Mouse (Mus musculus): ENCODE measurements at regions not wholly inside any gene's neighbourhood (a gene's known extent, or its start where the extent isn't known, plus 50 kb on each side); places are given as distances from the start of the nearest gene placed in this dataset.
"Not testable (repeated sequence)": the region's sequence is repeated elsewhere in the genome, so short reads cannot be mapped to it uniquely, and the experiment has no call there.

- Histone ChIP-seq H3K4me1 (no peaks in the 10 kb centered on the region), H3K4me3 (no peak overlapping the region), H3K9ac (no peak overlapping the region), H3K27me3 (no peaks in the 10 kb centered on the region), H3K36me3 (no peaks in the 10 kb centered on the region), H3K4me2 (replicated peaks) (no peak overlapping the region), H3K9me3 (no peaks in the 10 kb centered on the region), H3K27ac (no peak overlapping the region)
- ATAC-seq (ENCODE audit: low FRiP score, low read depth) = no peak
- WGBS = 89% methylated on average over 2 of the region's 2 CpGs
These were observed 965.3 kb upstream of the Robo1 start for GRCm38 (mm10) chr16:71342777-71343176.

GRCm38 (mm10) chr16:71344589-71344988 is 963.5 kb upstream of the Robo1 start:
- H3K4me1 ChIP-seq = no peaks in the 10 kb centered on the region
- ATAC-seq (ENCODE audit: low FRiP score, low read depth) = no peak
- no peak overlapping the region for H3K4me3 ChIP-seq
- no peak overlapping the region for H3K27ac ChIP-seq
- 82% methylated on average over 2 of the region's 2 CpGs for WGBS
- no peaks in the 10 kb centered on the region for H3K36me3 ChIP-seq
- no peaks in the 10 kb centered on the region for H3K9me3 ChIP-seq
- no peak overlapping the region for H3K4me2 ChIP-seq (replicated peaks)
- H3K9ac ChIP-seq = no peak overlapping the region
- no peaks in the 10 kb centered on the region for H3K27me3 ChIP-seq

GRCm38 (mm10) chr16:71391872-71392271 is 916.2 kb upstream of the Robo1 start:
- Histone ChIP-seq H3K4me3 (no peak overlapping the region), H3K27ac (no peak overlapping the region), H3K36me3 (no peaks in the 10 kb centered on the region), H3K9me3 (no peaks in the 10 kb centered on the region), H3K4me2 (replicated peaks) (peak overlapping the region; percentile 21; the same call in 1 of the 2 replicates), H3K9ac (no peak overlapping the region), H3K4me1 (no peaks in the 10 kb centered on the region), H3K27me3 (no peaks in the 10 kb centered on the region)
- WGBS = 26% methylated on average over 5 of the region's 5 CpGs
- ATAC-seq (ENCODE audit: low FRiP score, low read depth) = no peak

- WGBS = 89% methylated on average over 3 of the region's 3 CpGs
- not testable (repeated sequence) for H3K9ac ChIP-seq; H3K9me3 ChIP-seq; ATAC-seq (ENCODE audit: low FRiP score, low read depth); H3K4me1 ChIP-seq; H3K27ac ChIP-seq; H3K36me3 ChIP-seq; H3K27me3 ChIP-seq; H3K4me3 ChIP-seq; H3K4me2 ChIP-seq (replicated peaks)
These were observed 873.3 kb upstream of the Robo1 start for GRCm38 (mm10) chr16:71434791-71435190.

Measured in limb, embryonic 13.5 days (tissue).